Mouse (Mus musculus) neural tube, embryonic 10.5 days (tissue): ENCODE data around the gene A630010A05Rik.
"Not testable (repeated sequence)": the region's sequence is repeated elsewhere in the genome, so short reads cannot be mapped to it uniquely, and the experiment has no call there.

Experiments
- DNase-seq: peaks from one replicate; pipeline ENCODE4 v3.0.0-alpha.2; 2017; ENCODE audit warnings: low spot score; ENCODE audit errors: extremely low spot score

The A630010A05Rik gene

DNA sequence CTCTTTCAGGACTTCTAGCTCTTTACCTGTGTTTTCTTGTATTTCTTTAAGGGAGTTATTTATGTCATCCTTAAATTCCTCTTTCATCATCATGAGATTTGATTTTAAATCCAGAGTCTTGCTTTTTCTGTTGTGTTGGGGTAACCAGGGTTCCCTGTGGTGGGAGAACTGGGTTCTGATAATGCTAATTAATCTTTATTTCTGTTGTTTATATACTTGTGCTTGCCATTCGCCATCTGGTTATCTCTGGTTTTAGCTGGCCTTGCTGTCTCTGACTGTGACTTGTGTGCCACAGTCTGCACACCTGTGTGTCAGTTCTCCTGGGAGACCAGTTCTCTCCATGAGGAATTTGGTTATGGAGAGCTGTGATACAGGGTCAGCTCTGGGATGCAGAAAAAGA is at the start of gene A630010A05Rik:
Gene A630010A05Rik (plus strand): TSS at position 301 of the 400 bp plus-strand sequence.
- DNase-seq, result no peak

DNA sequence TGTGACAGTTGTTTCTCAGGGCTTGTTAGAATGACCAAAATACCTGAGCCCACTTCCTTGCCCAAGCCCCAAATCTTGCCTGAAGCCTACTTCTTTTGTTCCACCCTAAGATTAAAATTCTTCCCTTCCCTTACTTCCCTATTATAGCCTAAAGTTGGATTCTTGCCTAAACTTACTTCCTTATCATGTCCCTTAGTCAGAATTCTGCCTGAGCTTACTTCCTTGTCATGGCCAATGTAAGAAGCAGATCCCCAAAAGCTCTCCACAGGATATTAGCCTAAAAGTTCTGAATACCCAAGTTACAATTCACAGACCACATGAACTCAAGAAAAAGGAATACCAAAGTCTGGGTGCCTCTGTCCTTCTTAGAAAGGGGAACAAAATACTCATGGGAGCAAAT is 26.4 kb upstream of the A630010A05Rik start:
- no peak for DNase-seq

DNA sequence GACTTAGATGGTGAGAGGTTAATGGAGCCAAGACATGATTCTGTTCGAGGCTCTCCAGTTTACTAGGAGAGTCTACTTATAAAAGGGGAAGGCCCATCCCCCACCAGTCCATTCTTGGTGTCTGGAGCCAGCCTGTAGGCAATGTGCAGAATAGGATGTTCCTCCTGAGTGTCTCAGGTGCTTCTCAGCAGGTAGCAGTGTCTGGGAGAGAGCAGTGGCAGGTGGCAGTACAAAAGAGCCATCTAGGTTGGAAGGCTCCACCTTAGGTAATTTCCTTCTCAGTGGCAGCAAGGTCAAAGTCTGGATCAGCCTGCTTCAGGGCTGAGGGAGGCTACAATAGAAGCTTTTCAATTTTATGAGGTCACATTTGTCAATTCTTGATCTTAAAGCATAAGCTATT is 4.9 kb upstream of the A630010A05Rik start:
- DNase-seq, result not testable (repeated sequence)
